Mouse (Mus musculus) ES-E14 (cell line): ENCODE measurements around the gene Hrk.

Source experiments
- CHD2 ChIP-seq: IDR thresholded peaks from 2 replicates; pipeline ENCODE4 v1.6.1; 2014; ENCODE audit warnings: mild to moderate bottlenecking, low read depth, low read length, inconsistent platforms
- HCFC1 ChIP-seq: IDR thresholded peaks from 2 replicates; pipeline ENCODE4 v1.6.1; 2012; ENCODE audit warnings: low read length, inconsistent platforms, borderline replicate concordance; ENCODE audit not compliant: insufficient read depth
- MAFK ChIP-seq: IDR thresholded peaks from 2 replicates; pipeline ENCODE4 v1.6.1; 2014; ENCODE audit warnings: mild to moderate bottlenecking, low read depth, low read length, inconsistent platforms; ENCODE audit not compliant: insufficient read depth
- ZC3H11A ChIP-seq: IDR thresholded peaks from 2 replicates; pipeline ENCODE4 v1.6.1; 2012; ENCODE audit warnings: low read depth, mild to moderate bottlenecking, inconsistent platforms, low read length, borderline replicate concordance
- ZNF384 ChIP-seq: IDR thresholded peaks from 2 replicates; pipeline ENCODE4 v1.6.1; 2012; ENCODE audit warnings: low read depth, low read length, inconsistent platforms

- no peak for TF ChIP-seq HCFC1
- no peak for TF ChIP-seq ZC3H11A
- TF ChIP-seq CHD2: no peak
- no peak for TF ChIP-seq ZNF384
- TF ChIP-seq MAFK: no peak
These were observed 14.7 kb upstream of the Hrk start for GRCm38 (mm10) chr5:118149711-118150110.
